Mouse (Mus musculus): ENCODE measurements around the gene Neurl4.

The Neurl4 gene

GRCm38 (mm10) chr11:69881787-69882670, 18.8 kb upstream of the Neurl4 start:
- no peak for DNase-seq

DNA sequence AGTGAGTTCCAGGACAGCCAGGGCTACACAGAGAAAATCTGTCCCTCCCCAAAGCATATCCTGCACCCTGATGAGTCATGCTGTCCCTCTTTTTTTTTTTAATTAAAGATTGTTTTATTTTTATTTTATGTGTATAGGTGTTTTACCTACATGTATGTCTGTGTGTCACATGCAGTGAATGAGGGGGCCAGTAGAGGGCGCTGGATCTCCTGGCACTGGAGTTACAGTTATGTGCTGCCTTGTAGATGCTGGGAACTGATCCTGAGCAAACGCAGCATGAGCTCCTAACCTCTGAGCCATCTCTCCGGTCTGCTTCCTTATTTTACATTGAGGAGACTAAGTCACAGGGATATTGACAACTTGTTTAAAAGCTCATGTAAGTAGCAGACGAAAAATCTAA, 17.8 kb upstream of the Neurl4 start:
- peak; percentile 58 for DNase-seq

- no peak for DNase-seq
Observed at GRCm38 (mm10) chr11:69883527-69884151, 17.2 kb upstream of the Neurl4 start.

DNA sequence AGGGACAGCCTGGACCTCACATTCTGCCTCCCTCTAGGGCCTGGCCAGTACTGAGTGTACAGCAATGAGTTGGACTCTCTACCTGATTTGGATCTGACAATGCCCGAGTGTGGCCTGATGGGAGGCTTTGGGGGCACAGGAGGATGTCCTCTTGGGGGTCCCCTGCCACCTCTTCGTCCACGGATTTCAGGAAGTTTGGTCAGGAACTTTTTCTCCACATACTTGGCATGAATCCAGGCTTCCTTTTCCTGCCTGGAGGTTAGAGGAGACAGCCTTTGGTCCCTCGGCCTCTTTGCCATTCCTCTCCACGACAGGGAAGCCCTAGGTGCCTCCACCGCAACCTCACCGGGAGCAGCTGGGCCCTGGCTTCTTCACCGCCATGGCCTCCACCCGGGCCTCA, 16.6 kb upstream of the Neurl4 start:
- no peak for DNase-seq

DNA sequence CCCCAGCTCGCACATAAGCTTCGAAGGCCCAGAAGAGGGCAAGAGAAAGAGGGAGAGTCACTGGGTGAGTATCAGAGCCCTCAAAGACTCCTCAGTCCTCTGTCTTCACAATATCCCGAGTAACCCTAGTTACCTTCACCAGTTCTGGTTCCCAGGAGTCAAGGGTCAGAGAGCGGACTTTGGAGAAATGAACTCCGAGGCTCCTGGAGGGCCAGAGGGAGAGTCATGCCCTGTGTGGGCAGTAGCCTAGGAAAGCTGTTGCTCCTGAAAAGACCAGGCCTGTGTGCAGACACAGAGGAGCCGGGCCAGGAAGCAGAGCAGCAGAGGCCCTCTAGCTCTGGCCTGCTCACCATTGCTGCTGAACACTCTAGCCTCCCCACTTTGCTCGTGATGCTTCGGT, 16.2 kb upstream of the Neurl4 start:
- DNase-seq = no peak

DNA sequence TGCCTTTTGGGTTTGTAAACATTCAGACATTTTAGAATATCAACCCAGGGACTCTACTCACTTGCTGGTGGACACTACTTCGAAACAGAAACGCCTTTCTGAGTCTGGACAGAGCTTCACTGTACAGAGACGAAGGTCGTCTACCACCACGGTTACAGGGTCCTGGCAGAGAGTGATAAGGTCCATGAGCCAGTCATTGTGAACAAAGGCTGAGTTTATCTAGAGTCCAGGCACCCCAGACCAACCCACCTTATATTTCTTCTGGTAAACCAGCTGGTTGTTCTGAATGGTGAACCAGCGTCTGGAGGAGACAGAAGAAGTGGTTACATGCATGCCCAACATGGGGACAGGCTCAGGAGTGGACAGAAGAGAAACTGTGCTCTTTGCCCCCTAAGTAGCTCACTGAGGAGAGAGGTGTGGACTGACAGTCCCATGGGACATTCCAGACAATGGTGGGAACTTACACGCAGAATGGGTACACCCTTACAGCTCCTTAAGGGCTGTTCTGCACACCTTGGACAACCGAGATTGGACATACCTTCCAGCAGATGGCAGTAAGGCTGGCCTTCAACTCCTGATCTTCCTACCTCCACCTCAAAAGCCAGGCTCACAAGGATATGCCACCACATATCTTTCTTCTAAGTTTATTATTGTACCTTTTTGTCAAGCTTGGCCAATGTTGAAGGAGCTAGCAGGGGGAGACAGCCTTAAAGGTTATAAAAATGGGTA, 13.8 kb upstream of the Neurl4 start:
- DNase-seq = no peak

DNA sequence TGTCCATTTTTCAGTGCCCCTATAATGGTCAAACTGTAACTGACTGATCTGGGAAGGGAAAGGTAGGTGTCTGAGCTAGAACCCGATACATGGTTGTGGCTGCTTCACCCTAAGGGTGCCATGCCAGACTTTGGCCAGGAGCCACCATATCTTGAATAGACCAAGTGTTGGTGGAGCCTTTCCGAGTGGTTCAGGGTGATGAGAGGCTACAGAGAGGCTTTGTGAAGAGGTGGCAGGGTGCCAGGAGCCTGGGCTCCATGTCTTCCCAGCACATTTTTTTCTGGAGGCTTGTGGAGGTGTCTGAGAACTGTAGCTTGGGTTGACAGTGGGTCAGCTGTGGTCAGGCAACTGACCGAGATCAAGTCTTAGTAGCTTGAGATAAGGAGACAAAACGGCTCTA, 9.4 kb upstream of the Neurl4 start:
- peak; percentile 25 for DNase-seq

- no peak for DNase-seq
Observed at GRCm38 (mm10) chr11:69894671-69895070, 6.2 kb upstream of the Neurl4 start.

GRCm38 (mm10) chr11:69895291-69895690, 5.6 kb upstream of the Neurl4 start, which contains the start of gene Acap1:
TSS of gene Acap1 (minus strand) at chr11:69895539.
- DNase-seq = no peak

- DNase-seq = no peak
Observed at GRCm38 (mm10) chr11:69899870-69900269, 1.0 kb upstream of the Neurl4 start.

DNA sequence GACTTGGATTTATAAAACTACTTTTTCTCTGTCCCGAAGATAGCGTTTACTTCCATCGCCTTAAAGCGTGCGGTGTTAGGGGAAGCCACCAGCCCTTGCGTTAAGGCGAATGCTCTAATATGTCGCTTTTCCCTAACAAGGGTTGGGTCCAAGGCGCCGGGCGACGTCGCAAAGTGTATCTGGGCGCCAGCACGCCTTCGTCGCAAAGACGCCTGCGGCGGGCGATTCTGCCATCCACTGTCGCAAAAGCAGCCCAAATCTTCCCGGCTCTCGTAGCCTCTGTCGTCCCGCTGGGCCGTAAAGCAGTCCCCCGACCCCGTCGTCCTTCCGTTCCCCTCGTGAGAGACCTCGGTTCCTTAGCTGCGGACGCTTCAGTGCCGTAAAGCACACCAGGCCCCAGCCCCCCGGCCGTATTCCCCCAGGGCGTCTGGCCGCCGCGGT, 554 bp downstream of the Neurl4 start:
- DNase-seq = peak; percentile 90

DNA sequence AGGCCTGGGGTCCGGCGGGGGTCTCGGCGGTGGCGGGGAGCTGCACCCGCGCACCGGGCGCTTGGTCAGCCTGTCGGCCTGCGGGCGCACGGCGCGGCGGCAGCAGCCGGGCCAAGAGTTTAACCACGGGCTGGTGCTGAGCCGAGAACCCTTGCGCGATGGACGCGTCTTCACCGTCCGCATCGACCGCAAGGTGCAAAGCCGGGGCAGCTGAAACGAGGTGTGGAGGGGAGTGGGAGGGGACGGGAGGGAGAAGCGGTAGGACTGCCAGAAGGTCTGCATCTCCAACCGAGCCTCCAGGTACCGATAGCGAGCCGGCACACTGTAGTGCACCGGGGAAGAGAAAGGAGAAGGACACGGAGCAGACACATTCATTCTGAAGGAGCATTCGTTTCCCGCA, 1.1 kb downstream of the Neurl4 start:
- no peak for DNase-seq

- no peak for DNase-seq
Observed at GRCm38 (mm10) chr11:69902972-69903371, 2.1 kb downstream of the Neurl4 start.

DNA sequence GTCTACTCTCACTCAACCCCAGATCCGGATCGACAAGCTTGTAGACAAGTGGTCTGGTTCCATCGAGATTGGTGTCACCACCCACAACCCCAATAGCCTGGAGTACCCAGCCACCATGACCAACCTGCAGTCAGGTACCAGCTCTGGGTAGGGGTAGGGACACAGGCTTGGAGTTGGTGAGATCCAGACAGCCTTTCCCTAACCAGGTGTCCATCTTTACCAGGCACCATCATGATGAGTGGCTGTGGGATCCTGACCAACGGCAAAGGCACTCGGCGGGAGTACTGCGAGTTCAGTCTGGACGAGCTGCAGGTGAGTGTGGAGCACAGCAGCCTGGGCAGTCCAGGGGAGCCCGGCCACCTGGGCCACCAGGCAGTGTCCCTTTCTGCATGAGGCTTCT, 3.4 kb downstream of the Neurl4 start:
- no peak for DNase-seq

- no peak for DNase-seq
Observed at GRCm38 (mm10) chr11:69908645-69909044, 7.8 kb downstream of the Neurl4 start.

DNA sequence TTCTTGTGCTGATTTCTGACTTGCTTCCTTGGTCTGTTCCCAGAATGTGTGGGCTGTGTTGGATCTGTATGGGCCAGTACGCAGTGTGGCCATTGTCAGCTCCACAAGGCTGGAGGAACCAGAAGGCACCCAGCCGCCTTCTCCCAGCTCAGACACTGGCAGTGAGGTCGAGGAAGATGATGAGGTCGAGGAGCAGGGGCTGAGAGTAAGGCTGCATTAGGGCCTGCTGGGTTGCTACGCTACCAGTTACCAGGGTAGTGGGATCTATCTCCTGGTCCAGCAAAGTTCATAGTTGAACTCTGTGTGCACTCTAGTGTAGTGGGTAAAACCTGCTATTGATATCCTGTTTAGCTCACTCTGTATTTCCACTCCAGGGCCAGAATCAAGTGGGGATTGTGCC, 8.3 kb downstream of the Neurl4 start:
- no peak for DNase-seq

GRCm38 (mm10) chr11:69910177-69910576, 9.3 kb downstream of the Neurl4 start:
- DNase-seq = no peak

DNA sequence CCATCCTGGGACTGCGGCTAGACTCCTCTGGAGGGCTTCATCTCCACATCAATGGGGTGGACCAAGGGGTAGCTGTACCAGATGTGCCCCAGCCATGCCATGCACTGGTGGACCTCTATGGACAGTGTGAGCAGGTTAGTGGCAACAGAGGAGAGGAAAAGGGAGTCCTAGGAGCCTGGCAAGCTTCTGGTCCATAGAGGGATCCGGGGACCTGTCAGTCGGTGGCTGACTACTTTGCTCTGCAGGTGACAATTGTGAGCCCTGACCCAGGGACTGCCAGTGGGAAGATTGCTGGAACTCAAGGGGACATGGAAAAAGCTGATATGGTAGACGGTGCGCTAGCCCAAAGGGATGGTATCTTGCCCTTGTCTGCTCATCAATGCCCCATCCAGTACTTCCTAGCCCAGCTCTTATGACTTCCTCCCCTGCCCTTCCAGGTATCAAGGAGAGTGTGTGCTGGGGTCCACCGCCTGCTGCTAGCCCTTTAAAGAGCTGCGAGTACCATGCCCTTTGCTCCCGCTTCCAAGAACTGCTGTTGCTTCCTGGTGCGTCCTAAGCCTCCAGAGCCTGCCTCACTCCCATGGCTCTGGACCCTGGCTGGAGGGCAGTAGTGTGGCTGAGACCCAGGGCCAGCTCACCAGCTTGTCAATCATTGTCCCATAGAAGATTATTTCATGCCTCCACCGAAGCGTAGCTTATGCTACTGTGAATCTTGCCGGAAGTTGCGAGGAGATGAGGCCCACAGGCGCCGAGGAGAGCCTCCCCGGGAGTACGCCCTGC, 10.1 kb downstream of the Neurl4 start:
- DNase-seq = no peak

DNA sequence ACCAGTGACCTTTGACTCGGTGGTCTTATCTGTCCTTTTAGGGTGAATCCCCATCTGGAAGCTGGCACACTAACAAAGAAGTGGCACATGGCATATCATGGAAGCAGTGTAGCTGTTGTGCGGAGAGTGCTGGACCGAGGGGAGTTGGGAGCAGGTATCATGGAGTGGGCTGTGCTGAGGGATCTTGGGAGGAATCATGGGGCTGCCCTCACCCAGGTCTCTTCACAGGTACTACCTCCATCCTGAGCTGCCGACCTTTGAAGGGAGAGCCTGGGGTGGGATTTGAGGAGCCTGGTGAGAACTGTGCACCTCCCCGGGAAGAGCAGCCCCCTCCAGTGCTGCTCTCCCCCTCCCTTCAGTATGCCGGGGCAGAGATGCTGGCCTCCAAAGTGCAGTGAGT, 10.8 kb downstream of the Neurl4 start:
- DNase-seq = no peak

GRCm38 (mm10) chr11:69912716-69913530, 12.1 kb downstream of the Neurl4 start:
- DNase-seq = no peak

GRCm38 (mm10) chr11:69913554-69914371, 12.9 kb downstream of the Neurl4 start, which contains the start of gene Gps2:
TSS of gene Gps2 (plus strand) at chr11:69913888.
- DNase-seq = peak; percentile 93
